Mouse (Mus musculus): ENCODE data around the gene Prr29. TPM values are rescaled to one million over a fixed set of nuclear protein-coding genes. Genes with fewer than 3 reads are reported as not detected.
"Not testable (repeated sequence)": the region's sequence is repeated elsewhere in the genome, so short reads cannot be mapped to it uniquely, and the experiment has no call there.

The Prr29 gene
- total RNA-seq, 2 experiments from 2014 or later: not detected

DNA sequence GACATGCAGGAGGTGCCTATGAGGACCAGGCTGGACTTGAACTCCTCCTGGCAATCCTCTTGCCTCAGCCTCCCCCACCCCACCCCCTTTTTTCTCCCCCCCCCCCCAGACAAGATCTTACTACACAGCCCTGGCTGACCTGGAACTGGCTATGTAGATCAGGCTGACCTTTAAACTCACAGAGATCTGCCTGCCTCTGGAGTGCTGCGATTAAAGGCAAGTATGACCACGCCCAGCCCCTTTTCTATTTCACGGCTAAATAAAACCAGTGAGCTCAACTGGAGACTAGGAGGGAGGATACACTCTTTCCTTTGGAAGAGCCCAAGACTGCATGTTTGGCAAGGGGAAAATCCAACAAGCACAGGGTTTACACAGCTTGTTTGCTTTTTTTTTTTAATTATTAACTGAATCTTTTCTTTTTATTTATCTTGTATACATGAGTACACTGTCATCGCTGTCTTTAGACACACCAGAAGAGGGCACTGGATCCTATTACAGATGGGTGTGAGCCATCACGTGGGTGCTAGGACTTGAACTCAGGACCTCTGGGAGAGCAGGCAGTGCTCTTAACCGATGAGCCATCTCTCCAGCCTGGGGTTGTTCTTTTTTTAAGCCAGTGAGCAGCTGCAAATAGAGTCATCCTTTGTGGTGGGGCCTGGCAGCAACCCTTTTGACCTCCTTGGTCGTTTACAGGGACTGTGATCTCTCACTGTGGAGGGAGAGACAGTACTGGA is 27.5 kb downstream of the Prr29 start:
- intact Hi-C loops (cut with DNase I): loop anchor here (2.0 to 5.0 kb wide), 2 partner anchors 66 to 90 kb away; partner anchors contain the start of gene Gh
- DNase-seq (ENCODE audit: low spot score in 2 of 2): no peak

DNA sequence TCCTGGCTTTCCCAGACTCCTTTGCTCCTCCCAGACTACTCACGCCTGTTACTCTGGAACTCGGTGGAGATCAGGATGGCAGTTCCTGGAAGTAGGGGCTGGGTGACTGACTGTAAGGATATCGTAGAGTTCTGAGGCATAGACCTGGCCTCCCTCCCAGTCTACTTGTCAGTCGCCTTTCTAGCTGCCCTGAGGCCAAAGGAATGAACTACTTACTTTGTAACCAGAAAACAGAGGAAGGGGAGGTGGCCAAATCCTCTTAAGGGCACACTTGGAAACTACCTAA is 28.0 kb downstream of the Prr29 start:
- no peak for DNase-seq (ENCODE audit: low spot score in 2 of 2)
- intact Hi-C loops (cut with DNase I): loop anchor here (2.0 to 5.0 kb wide), 2 partner anchors 66 to 91 kb away; partner anchors contain the start of gene Gh

DNA sequence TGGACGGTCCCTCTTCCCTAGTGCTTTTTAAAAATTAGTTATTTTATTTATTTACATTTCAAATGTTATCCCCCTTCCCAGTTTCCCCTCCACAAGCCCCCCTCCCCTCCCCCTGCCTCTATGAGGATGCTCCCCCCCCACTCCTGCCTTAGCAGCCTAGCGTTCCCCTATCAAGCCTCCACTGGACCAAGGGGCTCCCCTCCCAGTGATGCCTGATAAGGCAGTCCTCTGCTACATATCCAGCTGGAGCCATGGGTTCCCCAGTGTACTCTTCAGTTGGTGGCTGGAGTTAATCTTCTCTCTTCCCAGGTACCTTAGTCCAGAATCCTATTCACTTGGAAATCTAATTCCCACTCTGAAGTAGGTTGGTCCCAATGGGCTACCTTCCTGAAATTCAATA is 28.8 kb downstream of the Prr29 start:
- intact Hi-C loops (cut with DNase I): loop anchor here (5.0 kb wide), 1 partner anchor 92 kb away; the partner anchor contains the start of gene Gh
- not testable (repeated sequence) for DNase-seq (ENCODE audit: low spot score in 2 of 2)

DNA sequence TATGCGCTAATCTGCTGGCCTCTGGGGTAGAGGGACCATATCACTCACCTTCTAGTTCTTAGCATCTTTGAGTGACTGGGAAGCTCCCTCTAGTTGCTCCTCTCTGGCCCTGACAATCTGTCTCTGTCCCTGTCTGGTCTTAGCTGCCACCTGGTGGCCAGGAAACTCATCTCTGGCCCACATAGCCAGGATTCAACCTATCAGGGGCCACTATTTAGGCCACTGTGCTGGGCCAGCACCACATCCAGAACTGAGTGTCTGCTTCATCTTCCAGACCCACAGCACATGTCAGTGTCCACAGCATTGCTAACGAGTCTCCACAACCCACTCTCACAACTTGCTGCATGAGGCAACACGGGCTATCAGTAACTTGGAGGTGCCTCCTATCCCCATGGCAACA is 32.4 kb downstream of the Prr29 start:
- peak in 1 of 2 experiments; percentile 15 for DNase-seq (ENCODE audit: low spot score in 2 of 2)
- intact Hi-C loops (cut with DNase I): no loop called here

DNA sequence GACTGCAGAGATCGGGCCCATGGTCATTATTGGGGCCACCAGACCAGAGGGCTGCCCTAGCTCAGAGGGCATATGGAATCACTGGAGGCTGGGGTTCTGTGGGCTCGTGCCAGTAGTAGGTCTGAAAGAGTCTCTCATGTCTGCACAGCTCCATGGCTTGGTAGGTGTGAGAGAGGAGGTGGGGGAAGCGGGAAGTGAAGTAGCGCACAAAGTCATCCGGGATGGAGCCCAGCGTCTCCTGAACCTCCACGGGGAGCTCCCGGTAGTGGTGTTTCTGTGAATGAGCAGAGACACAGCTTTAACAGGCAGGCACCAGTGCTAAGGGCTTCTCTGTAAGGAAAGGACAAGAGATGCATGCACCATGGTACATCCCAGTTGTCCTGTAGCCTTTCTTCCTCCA is 33.2 kb downstream of the Prr29 start:
- intact Hi-C loops (cut with DNase I): no loop called here
- DNase-seq (ENCODE audit: low spot score in 2 of 2): no peak

DNA sequence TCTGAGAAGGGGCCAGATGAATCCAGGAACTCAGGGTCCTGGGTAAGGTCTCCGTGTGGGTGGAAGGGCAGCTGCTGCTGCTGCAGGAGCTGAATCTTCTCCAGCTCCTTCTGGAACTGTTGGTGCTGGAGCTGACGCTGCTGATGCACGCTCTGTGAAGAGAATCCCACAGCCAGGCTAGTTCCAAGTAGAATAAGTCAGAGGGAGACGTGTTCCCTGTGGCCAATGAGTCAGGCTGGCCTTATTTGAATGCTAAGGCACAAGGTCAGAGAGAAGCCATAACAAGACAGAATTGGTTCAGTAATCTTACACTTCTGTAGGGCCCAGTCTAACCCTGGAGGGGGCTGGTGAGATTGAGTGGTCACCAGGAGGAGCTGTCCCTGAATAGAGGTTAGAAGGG is 44.7 kb downstream of the Prr29 start:
- intact Hi-C loops (cut with DNase I): no loop called here
- DNase-seq (ENCODE audit: low spot score in 2 of 2): no peak

DNA sequence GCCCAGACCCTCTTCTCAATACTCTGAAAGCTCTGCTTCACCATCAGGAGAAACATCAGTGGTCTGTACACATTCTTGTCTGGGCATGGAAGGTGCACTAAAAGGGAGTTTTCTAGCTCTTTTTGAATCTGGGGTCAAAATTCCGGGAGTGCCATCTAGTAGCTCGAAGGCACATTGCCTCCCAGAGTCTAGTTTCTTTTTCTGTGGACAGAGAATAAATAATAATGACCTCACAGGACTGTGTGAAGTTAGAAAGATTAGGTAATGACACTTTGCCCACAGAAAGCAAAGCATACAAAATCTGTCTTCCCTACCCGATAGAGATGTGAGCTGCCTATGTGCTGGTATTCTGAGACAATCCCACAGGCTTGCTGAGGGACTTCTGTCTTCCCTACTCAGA is 45.2 kb downstream of the Prr29 start:
- no peak for DNase-seq (ENCODE audit: low spot score in 2 of 2)
- intact Hi-C loops (cut with DNase I): no loop called here

DNA sequence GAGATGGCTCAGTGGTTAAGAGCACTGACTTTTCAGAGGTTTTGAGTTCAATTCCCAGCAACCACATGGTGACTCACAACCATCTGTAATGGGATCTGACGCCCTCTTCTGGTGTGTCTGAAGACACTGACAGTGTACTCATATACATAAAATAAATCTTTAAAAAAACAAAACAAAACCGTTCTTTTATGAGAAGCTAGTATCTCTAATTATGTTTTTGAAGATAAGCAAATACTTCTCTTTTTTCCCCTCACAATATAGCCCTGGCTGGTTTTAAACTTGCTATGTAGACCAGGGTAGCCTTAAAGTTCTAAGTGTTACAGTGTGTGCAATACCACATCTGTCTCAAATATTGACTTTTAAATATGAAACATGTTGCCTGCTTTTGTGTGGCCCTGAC is 45.9 kb downstream of the Prr29 start:
- intact Hi-C loops (cut with DNase I): no loop called here
- DNase-seq (ENCODE audit: low spot score in 2 of 2): no peak

DNA sequence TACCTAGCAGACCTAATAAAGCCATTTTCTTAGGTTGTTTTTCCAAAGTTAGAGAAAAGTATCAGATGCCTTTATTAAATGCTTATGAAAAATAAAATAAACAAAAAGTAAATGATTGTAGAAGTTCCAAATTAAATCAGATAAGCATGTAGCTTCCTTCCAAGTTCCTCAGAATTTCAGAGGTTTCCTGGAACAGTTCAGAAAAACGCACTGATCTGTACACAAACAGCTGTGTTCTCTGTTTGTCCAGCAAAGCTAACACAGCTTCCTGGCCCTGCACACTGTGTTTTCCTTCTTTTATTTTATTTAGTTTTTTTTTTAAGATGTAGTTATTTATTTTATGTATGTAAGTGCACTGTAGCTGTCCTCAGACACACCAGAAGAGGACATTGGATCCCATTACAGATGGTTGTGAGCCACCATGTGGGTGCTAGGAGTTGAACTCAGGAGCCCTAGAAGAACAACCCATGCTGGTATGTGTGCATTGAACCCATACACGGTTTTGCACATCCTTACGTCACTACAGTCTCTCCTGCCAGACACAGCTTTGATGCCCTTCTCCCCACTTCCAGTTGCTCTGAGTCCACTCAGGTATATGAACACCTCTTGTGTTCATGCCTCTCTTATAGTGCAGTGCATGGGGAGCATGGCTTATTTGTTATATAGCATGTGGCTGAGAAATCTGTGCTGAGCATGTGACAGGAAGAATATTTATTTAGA is 47.5 kb downstream of the Prr29 start:
- DNase-seq (ENCODE audit: low spot score in 2 of 2): no peak
- intact Hi-C loops (cut with DNase I): no loop called here

DNA sequence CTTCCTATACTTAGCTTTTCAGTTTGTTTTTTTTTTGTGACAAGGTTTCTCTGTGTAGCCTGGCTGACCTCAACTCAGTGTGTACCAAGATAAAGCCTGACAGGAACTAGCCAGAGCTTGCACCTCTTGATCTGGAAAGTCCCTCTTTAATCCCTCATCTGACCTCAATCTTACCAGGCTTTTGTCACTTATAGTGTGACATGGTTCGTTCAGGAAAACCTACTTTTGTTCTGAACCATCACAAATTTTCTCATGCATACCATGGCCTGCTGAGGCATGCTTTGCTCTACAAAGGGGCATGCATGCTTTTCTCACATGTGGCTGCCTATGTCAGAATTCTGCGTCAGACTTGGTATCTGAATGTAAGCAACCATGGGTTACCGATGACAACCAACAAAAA is 51.1 kb downstream of the Prr29 start:
- intact Hi-C loops (cut with DNase I): no loop called here
- no peak for DNase-seq (ENCODE audit: low spot score in 2 of 2)

DNA sequence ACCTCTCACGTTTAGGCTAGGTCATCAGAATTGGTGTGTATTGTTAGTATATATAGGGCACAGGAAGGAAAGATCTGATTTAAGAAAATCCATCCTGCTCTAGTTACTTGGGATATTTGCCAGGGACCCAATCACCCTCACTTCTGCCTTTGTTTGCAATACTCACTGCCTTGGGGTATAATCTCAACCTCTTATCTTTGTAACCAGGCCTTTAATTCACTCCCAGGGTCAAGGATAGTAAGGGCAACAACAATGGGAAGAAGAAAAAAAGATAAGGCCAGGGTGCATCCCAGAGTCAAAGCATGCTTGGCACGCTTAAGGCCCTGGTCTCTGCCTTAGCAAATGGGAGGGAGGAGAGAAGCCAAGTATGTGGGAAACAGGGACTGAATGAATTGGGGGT is 52.6 kb downstream of the Prr29 start:
- DNase-seq (ENCODE audit: low spot score in 2 of 2): no peak
- intact Hi-C loops (cut with DNase I): loop anchor here (1.0 to 2.0 kb wide), 2 partner anchors 73 to 209 kb away; no protein-coding TSS in a partner anchor

DNA sequence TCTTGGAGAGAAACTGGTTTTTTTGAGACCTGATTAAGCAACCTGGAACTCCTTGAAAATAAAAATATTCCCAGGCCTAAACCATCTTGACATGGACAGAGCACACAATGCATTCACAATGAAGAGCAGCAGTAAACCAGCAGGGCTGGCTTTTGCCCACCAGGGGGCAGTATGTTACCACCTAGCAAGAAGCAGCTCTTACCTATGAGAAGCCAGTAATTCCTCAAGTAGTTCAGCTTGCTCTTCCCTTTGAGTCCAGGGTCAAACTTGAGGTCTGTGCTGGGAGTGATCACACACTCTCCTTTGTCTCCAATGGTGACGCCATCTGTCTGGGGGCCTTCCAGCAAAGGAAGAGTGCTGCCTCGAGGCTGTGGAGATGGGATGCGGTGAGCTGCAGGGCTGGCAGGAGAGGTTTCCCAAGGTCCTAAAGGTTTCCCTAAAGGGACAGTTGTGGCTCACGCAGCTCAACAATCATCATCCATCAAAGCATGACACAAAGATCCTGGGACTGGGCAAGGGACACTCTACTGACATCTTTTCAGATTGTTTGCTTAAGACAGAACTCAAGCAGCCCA is 53.4 kb downstream of the Prr29 start:
- peak; percentile 87 to 90 for DNase-seq (ENCODE audit: low spot score in 2 of 2)
- intact Hi-C loops (cut with DNase I): loop anchor here (1.0 to 2.0 kb wide), 2 partner anchors 73 to 208 kb away; no protein-coding TSS in a partner anchor

DNA sequence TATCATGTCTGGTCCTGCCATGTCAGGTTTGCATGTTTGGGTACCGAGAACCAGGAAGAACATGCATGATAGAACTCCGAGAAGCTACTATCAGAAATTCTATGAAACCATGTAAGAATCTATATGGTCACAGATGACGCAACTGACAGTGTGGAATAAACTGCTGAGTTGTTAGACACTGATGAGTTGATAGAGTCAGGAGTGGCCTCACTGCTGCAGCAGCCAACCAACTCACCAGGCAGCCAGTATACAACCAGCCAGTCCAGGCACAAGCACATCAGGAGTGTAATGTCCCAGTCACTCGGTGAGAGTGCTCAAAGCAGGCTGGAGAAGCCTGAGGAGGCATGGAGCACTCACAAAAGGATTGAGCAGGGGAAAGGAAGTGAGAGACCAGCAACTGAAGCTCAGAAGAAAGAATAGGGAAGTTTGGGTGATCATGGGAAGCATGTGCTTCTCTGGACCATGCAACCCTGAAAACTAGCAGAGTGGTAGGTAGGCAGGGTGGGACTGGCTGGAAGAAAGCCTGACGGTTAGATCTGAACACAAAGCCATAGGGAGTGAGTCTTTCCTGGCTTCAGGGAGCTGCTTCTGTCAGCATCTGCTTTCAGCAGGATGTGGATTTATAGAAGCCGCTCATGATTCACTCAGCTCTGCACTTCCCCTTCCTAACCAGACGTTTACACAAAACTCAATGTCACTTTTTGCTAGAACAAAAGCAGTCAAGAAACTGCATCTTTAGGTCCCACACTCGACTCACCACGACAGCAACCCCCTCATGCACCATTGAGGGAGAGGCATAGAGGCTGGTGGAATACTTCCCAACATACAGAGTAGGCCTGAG is 54.2 kb downstream of the Prr29 start:
- intact Hi-C loops (cut with DNase I): loop anchor here (2.0 kb wide), 1 partner anchor 207 kb away; no protein-coding TSS in a partner anchor
- DNase-seq (ENCODE audit: low spot score in 2 of 2): no peak

DNA sequence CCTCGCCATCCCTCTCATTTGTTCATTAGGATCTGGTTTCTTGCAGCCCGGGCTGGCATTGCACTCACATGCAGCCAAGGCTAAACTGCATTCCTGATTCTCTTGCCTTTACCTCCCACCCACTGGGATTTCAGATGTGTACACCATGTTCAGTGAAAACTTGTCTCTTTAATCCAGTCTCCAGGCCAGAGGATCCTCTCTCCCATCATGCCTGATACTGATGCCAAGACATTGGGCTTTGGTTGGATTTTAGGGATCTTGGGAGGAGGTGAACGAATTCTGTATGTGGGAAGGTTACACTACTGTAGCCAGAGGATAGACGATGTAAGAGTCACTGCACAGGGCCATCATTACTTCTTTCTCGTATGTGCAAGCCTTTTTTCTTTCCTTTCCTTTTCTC is 59.9 kb downstream of the Prr29 start:
- intact Hi-C loops (cut with DNase I): no loop called here
- no peak for DNase-seq (ENCODE audit: low spot score in 2 of 2)

DNA sequence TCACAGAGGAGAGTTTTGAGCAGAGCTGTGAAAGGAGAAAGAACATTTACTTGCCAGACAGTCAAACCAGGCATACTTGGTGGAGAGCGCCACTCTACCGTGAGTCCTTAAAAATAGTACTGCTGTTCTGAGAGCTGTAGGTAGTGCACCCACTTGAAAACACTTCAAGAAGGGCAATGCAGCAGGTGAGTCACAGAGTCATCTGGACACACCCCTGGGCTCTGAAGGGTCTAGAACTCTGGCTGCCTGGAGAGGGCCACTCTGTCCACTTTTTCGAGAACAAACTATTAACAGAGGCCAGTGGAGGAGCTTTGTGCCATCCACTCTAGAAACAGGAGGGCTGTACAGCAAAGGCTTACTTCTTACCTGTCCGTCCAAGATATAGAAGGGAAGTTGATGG is 61.2 kb downstream of the Prr29 start:
- intact Hi-C loops (cut with DNase I): no loop called here
- no peak for DNase-seq (ENCODE audit: low spot score in 2 of 2)

Other genes with a start within 250 kb of the Prr29 start
- not detected for gene Gm10840, start 204.6 kb upstream of the Prr29 start, total RNA-seq (2021)
- gene Limd2, start 204.6 kb upstream of the Prr29 start, total RNA-seq (2021): 100 to 1,000 TPM; 101 to 103 TPM
- gene Strada, start 163.3 kb upstream of the Prr29 start, total RNA-seq (2021): 10 to 100 TPM; 24.8 to 25.5 TPM
- 10 to 100 TPM; 79.9 to 83.7 TPM for gene Ccdc47, start 149.1 kb upstream of the Prr29 start, total RNA-seq (2021)
- gene Ddx42, start 148.5 kb upstream of the Prr29 start, total RNA-seq (2021): 10 to 100 TPM; 64.1 to 68.2 TPM
- 10 to 100 TPM; 28.6 to 29.3 TPM for gene Ftsj3, start 109.4 kb upstream of the Prr29 start, total RNA-seq (2021)
- 100 to 1,000 TPM; 177 to 191 TPM for gene Psmc5, start 109.3 kb upstream of the Prr29 start, total RNA-seq (2021)
- 10 to 100 TPM; 13.2 to 15.8 TPM for gene Smarcd2, start 92.5 kb upstream of the Prr29 start, total RNA-seq (2021)
- gene Tcam1, start 88.8 kb upstream of the Prr29 start, total RNA-seq (2021): under 1 TPM; 0.18 to 0.34 TPM
- not detected for gene Gh, start 63.6 kb upstream of the Prr29 start, total RNA-seq (2021)
- gene Cd79b, start 50.7 kb upstream of the Prr29 start, total RNA-seq (2021): under 1 TPM in 1 of 2 experiments, not detected in 1; 0.32 TPM
- gene Scn4a, start 12.2 kb upstream of the Prr29 start, total RNA-seq (2021): not detected
- gene Icam2, start 22.6 kb downstream of the Prr29 start, total RNA-seq (2021): 1 to 10 TPM; 2.6 to 3.7 TPM
- gene Ern1, start 122.4 kb downstream of the Prr29 start, total RNA-seq (2021): 1 to 10 TPM; 8.4 to 9.8 TPM
- 100 to 1,000 TPM; 116 to 117 TPM for gene Tex2, start 248.0 kb downstream of the Prr29 start, total RNA-seq (2021)